Mouse (Mus musculus) ES-E14 (cell line): Measurements from ENCODE around the gene Rassf2. TPM values are rescaled to one million over a fixed set of nuclear protein-coding genes. Genes with fewer than 3 reads are reported as not detected.

Source experiments
- DNase-seq: peaks from one replicate; pipeline ENCODE4 v3.0.0-alpha.2; 2013; ENCODE audit warnings: low read depth, low spot score
- H3K27ac ChIP-seq: 2 replicates; pipeline ENCODE4 v1.5.1; 2012; ENCODE audit warnings: low read depth, mild to moderate bottlenecking, low read length, moderate library complexity, mixed read lengths; ENCODE audit not compliant: poor library complexity, insufficient read depth, severe bottlenecking
- H3K36me3 ChIP-seq: 2 replicates; pipeline ENCODE4 v1.6.1; 2012; ENCODE audit warnings: mild to moderate bottlenecking, low read length, moderate library complexity, mixed read lengths; ENCODE audit not compliant: control insufficient read depth, poor library complexity, insufficient read depth, severe bottlenecking
- H3K4me1 ChIP-seq, 2 experiments: fragments of 150-350 bp in 1 of 2; sonication (generic) in 1 of 2; 2 replicates each; pipeline ENCODE4 v1.6.1; 2012; ENCODE audit warnings: low read length in 2 of 2, mild to moderate bottlenecking in 1 of 2, mixed read lengths in 1 of 2; ENCODE audit not compliant: control insufficient read depth in 2 of 2, insufficient read depth in 2 of 2, poor library complexity in 1 of 2
- H3K4me3 ChIP-seq, 2 experiments: fragments of 150-350 bp in 1 of 2; sonication (generic) in 1 of 2; 2 replicates each; pipeline ENCODE4 v1.5.1; 2012; ENCODE audit warnings: low read length in 2 of 2, low read depth in 1 of 2, mild to moderate bottlenecking in 1 of 2, mixed read lengths in 1 of 2; ENCODE audit not compliant: insufficient read depth in 1 of 2, poor library complexity in 1 of 2, severe bottlenecking in 1 of 2
- H3K9ac ChIP-seq: 2 replicates; pipeline ENCODE4 v1.6.1; 2012; ENCODE audit warnings: low read depth, mild to moderate bottlenecking, low read length, mixed read lengths; ENCODE audit not compliant: poor library complexity, insufficient read depth, severe bottlenecking
- H3K9me3 ChIP-seq: fragments of 150-350 bp; sonication (generic); 2 replicates; pipeline ENCODE4 v1.6.1; 2012; ENCODE audit warnings: low read depth, mild to moderate bottlenecking, low read length; ENCODE audit not compliant: control insufficient read depth, insufficient read depth
- CHD2 ChIP-seq: IDR thresholded peaks from 2 replicates; pipeline ENCODE4 v1.6.1; 2014; ENCODE audit warnings: mild to moderate bottlenecking, low read depth, low read length, inconsistent platforms
- HCFC1 ChIP-seq: IDR thresholded peaks from 2 replicates; pipeline ENCODE4 v1.6.1; 2012; ENCODE audit warnings: low read length, inconsistent platforms, borderline replicate concordance; ENCODE audit not compliant: insufficient read depth
- MAFK ChIP-seq: IDR thresholded peaks from 2 replicates; pipeline ENCODE4 v1.6.1; 2014; ENCODE audit warnings: mild to moderate bottlenecking, low read depth, low read length, inconsistent platforms; ENCODE audit not compliant: insufficient read depth
- ZC3H11A ChIP-seq: IDR thresholded peaks from 2 replicates; pipeline ENCODE4 v1.6.1; 2012; ENCODE audit warnings: low read depth, mild to moderate bottlenecking, inconsistent platforms, low read length, borderline replicate concordance
- ZNF384 ChIP-seq: IDR thresholded peaks from 2 replicates; pipeline ENCODE4 v1.6.1; 2012; ENCODE audit warnings: low read depth, low read length, inconsistent platforms
- in situ Hi-C, 2 experiments: fragments of 600-800 bp; cut with MboI; formaldehyde crosslinking; loops; one replicate each; pipeline ENCODE4 v1.15.1; 2025; ENCODE audit warnings: low sequenced_read_pairs in 2 of 2, inconsistent platforms in 1 of 2; ENCODE audit not compliant: unreplicated experiment in 2 of 2
- total RNA-seq: library from RNA; depleted of rRNA; stranded (reverse); fragments of 300-350 nt; gene quantifications from 2 replicates; pipeline ENCODE4 v1.2.3, GENCODE M21; 2012

Rassf2 gene
- total RNA-seq, 1 experiment, result 2.2 TPM

GRCm38 (mm10) chr2:132028107-132028506 lies 2.0 kb downstream of the Rassf2 start:
- Histone ChIP-seq H3K9ac (no peak overlapping the region), H3K4me1 (peaks cover 4 to 10% of the 10 kb centered on the region in 2 experiments; a peak in 2 of 4 replicates), H3K4me3 (peak overlapping the region; percentile 50 to 97), H3K9me3 (no peaks in the 10 kb centered on the region), H3K27ac (no peak overlapping the region), H3K36me3 (no peaks in the 10 kb centered on the region)
- no peak for DNase-seq
- TF ChIP-seq MAFK (no peak), CHD2 (no peak), HCFC1 (no peak), ZNF384 (no peak), ZC3H11A (no peak)
- in situ Hi-C loops, result no loop called here

GRCm38 (mm10) chr2:132027366-132027765 lies 2.7 kb downstream of the Rassf2 start:
- H3K9ac ChIP-seq, result no peak overlapping the region
- H3K27ac ChIP-seq, result no peak overlapping the region
- no peak for TF ChIP-seq MAFK
- no peak for TF ChIP-seq ZNF384
- TF ChIP-seq HCFC1, result no peak
- TF ChIP-seq ZC3H11A, result no peak
- TF ChIP-seq CHD2, result no peak
- H3K4me1 ChIP-seq, result peaks cover 4 to 10% of the 10 kb centered on the region in 2 experiments; a peak in 2 of 4 replicates
- DNase-seq, result no peak
- in situ Hi-C loops, result no loop called here
- H3K4me3 ChIP-seq, result no peak overlapping the region
- H3K36me3 ChIP-seq, result no peaks in the 10 kb centered on the region
- no peaks in the 10 kb centered on the region for H3K9me3 ChIP-seq

DNA sequence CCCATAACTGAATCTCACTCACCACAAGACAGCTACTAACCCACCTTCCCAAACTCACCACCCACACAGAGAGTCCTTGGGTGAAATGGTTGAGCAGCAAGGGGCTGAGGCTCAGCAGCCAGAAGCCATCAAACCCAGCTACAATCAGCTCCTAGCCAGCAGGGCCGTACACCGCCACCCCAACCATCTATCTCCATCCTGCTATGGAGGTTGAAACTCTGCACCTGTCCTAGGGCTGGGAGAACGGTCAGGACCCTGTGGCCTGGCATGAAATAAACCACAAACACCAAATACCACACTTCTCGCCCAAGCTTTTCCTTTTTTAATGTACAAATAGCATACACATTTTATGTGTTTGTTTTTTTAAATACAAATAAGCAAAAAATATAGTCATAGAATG lies 6.0 kb downstream of the Rassf2 start:
- H3K9me3 ChIP-seq, result no peaks in the 10 kb centered on the region
- no peak overlapping the region for H3K9ac ChIP-seq
- TF ChIP-seq CHD2 (no peak), ZC3H11A (no peak), MAFK (no peak), HCFC1 (no peak), ZNF384 (no peak)
- H3K4me1 ChIP-seq, result peaks cover 0 to 5% of the 10 kb centered on the region in 2 experiments; a peak in 1 of 4 replicates
- no peaks in the 10 kb centered on the region for H3K36me3 ChIP-seq
- in situ Hi-C loops, result no loop called here
- no peak overlapping the region for H3K27ac ChIP-seq
- H3K4me3 ChIP-seq, result no peak overlapping the region
- no peak for DNase-seq

- H3K4me3 ChIP-seq, result no peak overlapping the region
- no peaks in the 10 kb centered on the region for H3K9me3 ChIP-seq
- in situ Hi-C loops, result no loop called here
- TF ChIP-seq ZNF384 (no peak), MAFK (no peak)
- no peak overlapping the region for H3K27ac ChIP-seq
- no peak for DNase-seq
- H3K9ac ChIP-seq, result no peak overlapping the region
- H3K4me1 ChIP-seq, result peaks cover 0 to 4% of the 10 kb centered on the region in 2 experiments; a peak in 1 of 4 replicates
- H3K36me3 ChIP-seq, result no peaks in the 10 kb centered on the region
Measured at GRCm38 (mm10) chr2:132022621-132023020, 7.4 kb downstream of the Rassf2 start.

- H3K36me3 ChIP-seq, result no peaks in the 10 kb centered on the region
- H3K27ac ChIP-seq, result no peak overlapping the region
- TF ChIP-seq ZC3H11A, result no peak
- TF ChIP-seq HCFC1, result no peak
- no peak for TF ChIP-seq ZNF384
- TF ChIP-seq MAFK, result no peak
- no peak for TF ChIP-seq CHD2
- no peak for DNase-seq
- no peaks in the 10 kb centered on the region for H3K9me3 ChIP-seq
- in situ Hi-C loops, result no loop called here
- no peak overlapping the region for H3K4me3 ChIP-seq
- peaks cover 0 to 2% of the 10 kb centered on the region in 2 experiments; a peak in 1 of 4 replicates for H3K4me1 ChIP-seq
- H3K9ac ChIP-seq, result no peak overlapping the region
Measured at GRCm38 (mm10) chr2:132021616-132022015, 8.4 kb downstream of the Rassf2 start.
